Mouse (Mus musculus) forebrain, embryonic 12.5 days (tissue): Measurements from ENCODE around the gene Rnf121. TPM values are rescaled to one million over a fixed set of nuclear protein-coding genes. Genes with fewer than 3 reads are reported as not detected.

Experiments
- ATAC-seq: fragments of 200-750 bp; cut with Nextera tagmentation; 2 replicates; pipeline ENCODE4 v1.8.0; 2017; ENCODE audit warnings: moderate TSS enrichment; ENCODE audit not compliant: low FRiP score
- H3K27ac ChIP-seq: fragments of 300-500 bp; sonication (generic); 2 replicates; pipeline ENCODE4 v1.5.1; 2016; ENCODE audit warnings: mild to moderate bottlenecking
- H3K27me3 ChIP-seq: fragments of 300-500 bp; sonication (generic); 2 replicates; pipeline ENCODE4 v1.6.1; 2016; ENCODE audit warnings: mild to moderate bottlenecking
- H3K36me3 ChIP-seq: fragments of 300-500 bp; sonication (generic); replicated peaks from 2 replicates; pipeline ENCODE4 v1.6.1; 2016; ENCODE audit warnings: mild to moderate bottlenecking
- H3K4me1 ChIP-seq: fragments of 300-500 bp; sonication (generic); 2 replicates; pipeline ENCODE4 v1.6.1; 2016
- H3K4me2 ChIP-seq: fragments of 300-500 bp; sonication (generic); 2 replicates; pipeline ENCODE4 v1.6.1; 2016; ENCODE audit warnings: mild to moderate bottlenecking, moderate library complexity
- H3K4me3 ChIP-seq: fragments of 300-500 bp; sonication (generic); replicated peaks from 2 replicates; pipeline ENCODE4 v1.5.1; 2016; ENCODE audit warnings: mild to moderate bottlenecking
- H3K9ac ChIP-seq: fragments of 300-500 bp; sonication (generic); 2 replicates; pipeline ENCODE4 v1.6.1; 2016; ENCODE audit warnings: mild to moderate bottlenecking
- H3K9me3 ChIP-seq: fragments of 300-500 bp; sonication (generic); 2 replicates; pipeline ENCODE4 v1.6.1; 2016
- WGBS: fragments of 180-500 bp; shearing (Covaris S2); methylation state at CpG from one replicate; pipeline ENCODE4 v1.1.7; 2016; 5-methylcytosine and 5-hydroxymethylcytosine counted together
- polyA plus RNA-seq: library from polyadenylated mRNA; unstranded; fragments of >200 nt; fragmentation: Nextera tagmentation; extraction: Ambion mirVana; gene quantifications from 2 replicates; pipeline ENCODE4 v1.2.1, GENCODE M21; 2016

Rnf121 gene
- polyA plus RNA-seq, 1 experiment from 2014 or later, result 33.3 TPM

DNA sequence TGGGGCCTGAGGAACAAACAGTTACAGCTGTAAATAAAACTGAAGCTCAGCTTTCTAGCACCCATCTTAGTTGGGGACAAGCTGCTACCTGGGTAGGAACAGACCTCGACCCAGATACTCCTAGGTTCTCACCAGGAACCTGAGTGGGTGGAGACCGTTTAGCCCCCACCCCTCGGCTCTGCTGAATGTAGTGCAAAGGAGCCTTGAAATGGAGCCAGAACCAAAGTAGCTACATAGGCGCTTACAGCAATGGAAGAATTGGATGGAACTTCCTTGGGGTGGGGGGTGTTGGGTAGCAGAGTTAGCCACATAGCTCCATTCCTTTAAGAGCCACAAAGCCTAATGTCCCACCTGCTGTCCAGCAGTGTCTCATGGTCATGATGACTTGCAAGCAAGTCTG, 48.3 kb downstream of the Rnf121 start:
- Histone ChIP-seq H3K4me1 (no peaks in the 10 kb centered on the region), H3K4me2 (no peak overlapping the region), H3K36me3 (peaks cover 94% of the 10 kb centered on the region), H3K9ac (no peak overlapping the region), H3K27me3 (no peaks in the 10 kb centered on the region), H3K9me3 (no peaks in the 10 kb centered on the region), H3K27ac (no peak overlapping the region), H3K4me3 (no peak overlapping the region)
- ATAC-seq, result no peak
- WGBS, result 91% methylated on average over 4 of the region's 4 CpGs

DNA sequence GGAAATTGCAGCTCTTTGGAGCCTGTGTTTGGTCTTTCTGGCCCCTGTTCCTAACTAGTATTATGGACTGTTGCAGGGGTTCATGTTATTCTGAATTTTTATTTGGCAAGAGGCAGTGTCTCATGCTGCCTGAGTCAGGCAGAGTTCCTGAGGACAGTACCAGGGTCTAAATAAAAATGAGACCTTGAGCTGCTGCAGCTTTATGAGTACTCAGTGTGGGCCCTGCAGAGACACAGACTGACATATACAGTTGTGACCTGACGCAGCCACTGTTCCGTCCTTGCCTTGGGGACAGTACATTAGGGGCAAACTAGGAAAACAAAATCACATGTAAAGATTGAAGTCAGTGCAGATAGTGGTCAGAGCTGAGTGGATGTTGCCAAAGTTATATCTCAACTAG, 50.3 kb downstream of the Rnf121 start:
- Histone ChIP-seq H3K4me1 (no peaks in the 10 kb centered on the region), H3K4me3 (no peak overlapping the region), H3K27ac (no peak overlapping the region), H3K4me2 (no peak overlapping the region), H3K27me3 (no peaks in the 10 kb centered on the region), H3K9me3 (no peaks in the 10 kb centered on the region), H3K9ac (no peak overlapping the region), H3K36me3 (peaks cover 99% of the 10 kb centered on the region)
- no peak for ATAC-seq
- 91% methylated on average over 2 of the region's 2 CpGs for WGBS

DNA sequence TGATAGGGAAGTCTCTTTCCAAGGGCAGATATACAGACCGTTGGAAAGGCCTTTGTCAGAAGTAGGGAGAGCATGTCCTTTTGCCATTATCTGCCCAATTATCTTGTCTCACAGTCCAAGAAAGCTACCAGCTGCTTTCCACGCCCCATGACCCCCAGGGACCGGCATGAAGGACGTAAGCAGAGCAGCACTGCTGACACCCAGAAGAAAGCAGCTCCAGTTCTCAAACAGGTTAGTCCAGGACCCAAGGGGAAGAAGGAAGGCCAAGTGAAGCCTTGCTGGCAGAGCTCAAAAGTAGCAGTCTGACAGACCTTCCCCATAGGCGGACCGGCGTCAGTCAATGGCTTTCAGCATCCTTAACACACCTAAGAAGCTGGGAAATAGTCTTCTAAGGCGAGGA, 51.9 kb downstream of the Rnf121 start:
- peaks cover 99% of the 10 kb centered on the region for H3K36me3 ChIP-seq
- WGBS, result 92% methylated on average over 8 of the region's 8 CpGs

DNA sequence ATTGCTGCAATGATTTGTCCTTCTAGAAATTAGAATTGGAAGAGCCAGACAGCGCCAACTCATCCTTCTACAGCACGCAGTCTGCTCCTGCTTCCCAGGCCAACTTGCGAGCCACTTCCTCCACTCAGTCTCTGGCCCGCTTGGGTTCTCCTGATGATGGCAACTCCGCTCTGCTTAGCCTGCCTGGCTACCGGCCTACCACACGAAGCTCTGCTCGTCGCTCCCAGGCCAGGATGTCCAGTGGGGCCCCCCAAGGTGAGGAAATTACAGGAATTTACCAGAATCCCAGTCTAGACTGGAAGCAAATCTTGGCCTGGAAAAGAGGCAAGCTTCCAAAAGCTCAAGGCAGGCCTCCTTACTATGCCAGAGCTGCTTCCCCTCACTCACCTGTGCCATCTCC, 53.4 kb downstream of the Rnf121 start:
- ATAC-seq, result no peak
- Histone ChIP-seq H3K4me1 (no peaks in the 10 kb centered on the region), H3K9me3 (no peaks in the 10 kb centered on the region), H3K27ac (no peak overlapping the region), H3K36me3 (peaks cover 95% of the 10 kb centered on the region), H3K9ac (no peak overlapping the region), H3K27me3 (no peaks in the 10 kb centered on the region), H3K4me2 (no peak overlapping the region), H3K4me3 (no peak overlapping the region)
- WGBS, result 94% methylated on average over 9 of the region's 9 CpGs

More for the DNA sequence above, 51.9 kb downstream of the Rnf121 start:
- Histone ChIP-seq H3K9me3 (no peaks in the 10 kb centered on the region), H3K4me2 (no peak overlapping the region), H3K4me1 (no peaks in the 10 kb centered on the region), H3K9ac (no peak overlapping the region), H3K27me3 (no peaks in the 10 kb centered on the region), H3K4me3 (no peak overlapping the region), H3K27ac (no peak overlapping the region)
- no peak for ATAC-seq

DNA sequence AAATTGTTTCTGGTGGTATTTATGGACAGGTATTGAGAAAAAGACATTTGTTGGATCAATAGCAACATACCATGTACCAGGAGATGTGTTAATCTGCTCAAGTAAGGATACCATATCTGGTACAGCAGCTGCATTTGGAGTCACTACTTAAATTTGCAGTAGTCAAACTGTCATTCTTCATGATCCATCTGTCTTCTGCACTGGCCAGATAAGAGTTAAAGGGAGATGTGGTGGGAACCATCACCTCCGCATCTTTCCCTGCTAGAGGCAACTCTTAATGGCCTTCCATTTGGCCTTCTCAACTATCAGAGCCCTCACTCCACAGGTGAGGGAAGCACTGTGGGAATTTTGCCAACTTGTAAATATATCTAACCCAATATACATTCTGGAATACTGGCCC, 58.7 kb downstream of the Rnf121 start:
- no peak overlapping the region for H3K4me2 ChIP-seq
- H3K27ac ChIP-seq, result no peak overlapping the region
- no peaks in the 10 kb centered on the region for H3K4me1 ChIP-seq
- no peaks in the 10 kb centered on the region for H3K9me3 ChIP-seq
- peaks cover 92% of the 10 kb centered on the region for H3K36me3 ChIP-seq
- H3K4me3 ChIP-seq, result no peak overlapping the region
- no peak for ATAC-seq
- no peak overlapping the region for H3K9ac ChIP-seq
- H3K27me3 ChIP-seq, result no peaks in the 10 kb centered on the region
- 91% methylated on average over 1 of the region's 1 CpGs for WGBS

DNA sequence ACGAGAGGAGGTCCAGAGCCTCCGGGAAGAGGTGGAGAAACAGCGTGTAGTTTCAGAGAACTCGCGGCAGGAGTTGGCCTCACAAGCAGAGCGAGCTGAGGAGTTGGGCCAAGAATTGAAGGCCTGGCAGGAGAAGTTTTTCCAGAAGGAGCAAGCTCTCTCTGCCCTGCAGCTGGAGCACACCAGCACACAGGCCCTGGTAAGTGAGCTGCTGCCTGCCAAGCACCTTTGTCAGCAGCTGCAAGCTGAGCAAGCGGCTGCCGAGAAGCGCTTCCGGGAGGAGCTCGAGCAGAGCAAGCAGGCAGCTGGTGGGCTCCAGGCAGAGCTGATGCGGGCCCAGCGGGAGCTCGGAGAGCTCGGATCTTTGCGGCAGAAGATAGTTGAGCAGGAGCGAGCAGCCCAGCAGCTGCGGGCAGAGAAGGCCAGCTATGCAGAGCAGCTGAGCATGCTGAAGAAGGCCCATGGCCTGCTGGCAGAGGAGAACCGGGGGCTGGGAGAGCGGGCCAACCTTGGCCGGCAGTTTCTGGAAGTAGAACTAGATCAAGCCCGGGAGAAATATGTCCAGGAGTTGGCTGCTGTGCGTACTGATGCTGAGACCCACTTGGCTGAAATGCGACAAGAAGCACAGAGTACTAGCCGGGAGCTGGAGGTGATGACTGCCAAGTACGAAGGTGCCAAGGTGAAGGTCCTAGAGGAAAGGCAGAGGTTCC, 64.2 kb downstream of the Rnf121 start:
- Histone ChIP-seq H3K36me3 (peaks cover 94% of the 10 kb centered on the region), H3K9ac (no peak overlapping the region), H3K27ac (no peak overlapping the region), H3K4me1 (no peaks in the 10 kb centered on the region), H3K27me3 (no peaks in the 10 kb centered on the region), H3K4me3 (no peak overlapping the region), H3K9me3 (no peaks in the 10 kb centered on the region), H3K4me2 (no peak overlapping the region)
- ATAC-seq, result no peak
- 91% methylated on average over 26 of the region's 26 CpGs for WGBS

DNA sequence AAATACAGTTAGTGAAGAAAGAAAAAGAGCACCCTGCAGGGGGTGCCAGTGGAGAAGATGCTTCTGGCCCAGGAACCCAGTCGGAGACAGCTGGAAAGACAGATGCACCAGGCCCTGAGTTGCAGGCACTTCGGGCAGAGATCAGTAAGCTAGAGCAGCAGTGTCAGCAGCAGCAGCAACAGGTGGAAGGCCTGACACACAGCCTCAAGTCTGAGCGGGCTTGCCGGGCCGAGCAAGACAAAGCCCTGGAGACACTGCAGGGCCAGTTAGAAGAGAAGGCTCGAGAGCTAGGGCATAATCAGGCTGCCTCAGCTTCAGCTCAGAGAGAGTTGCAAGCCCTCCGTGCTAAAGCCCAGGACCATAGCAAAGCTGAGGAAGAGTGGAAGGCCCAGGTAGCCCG, 65.0 kb downstream of the Rnf121 start:
- peaks cover 94% of the 10 kb centered on the region for H3K36me3 ChIP-seq
- WGBS, result 91% methylated on average over 8 of the region's 8 CpGs
- no peak for ATAC-seq
- H3K9me3 ChIP-seq, result no peaks in the 10 kb centered on the region
- H3K9ac ChIP-seq, result no peak overlapping the region
- no peak overlapping the region for H3K27ac ChIP-seq
- H3K4me1 ChIP-seq, result no peaks in the 10 kb centered on the region
- H3K4me3 ChIP-seq, result no peak overlapping the region
- H3K4me2 ChIP-seq, result no peak overlapping the region
- H3K27me3 ChIP-seq, result no peaks in the 10 kb centered on the region

DNA sequence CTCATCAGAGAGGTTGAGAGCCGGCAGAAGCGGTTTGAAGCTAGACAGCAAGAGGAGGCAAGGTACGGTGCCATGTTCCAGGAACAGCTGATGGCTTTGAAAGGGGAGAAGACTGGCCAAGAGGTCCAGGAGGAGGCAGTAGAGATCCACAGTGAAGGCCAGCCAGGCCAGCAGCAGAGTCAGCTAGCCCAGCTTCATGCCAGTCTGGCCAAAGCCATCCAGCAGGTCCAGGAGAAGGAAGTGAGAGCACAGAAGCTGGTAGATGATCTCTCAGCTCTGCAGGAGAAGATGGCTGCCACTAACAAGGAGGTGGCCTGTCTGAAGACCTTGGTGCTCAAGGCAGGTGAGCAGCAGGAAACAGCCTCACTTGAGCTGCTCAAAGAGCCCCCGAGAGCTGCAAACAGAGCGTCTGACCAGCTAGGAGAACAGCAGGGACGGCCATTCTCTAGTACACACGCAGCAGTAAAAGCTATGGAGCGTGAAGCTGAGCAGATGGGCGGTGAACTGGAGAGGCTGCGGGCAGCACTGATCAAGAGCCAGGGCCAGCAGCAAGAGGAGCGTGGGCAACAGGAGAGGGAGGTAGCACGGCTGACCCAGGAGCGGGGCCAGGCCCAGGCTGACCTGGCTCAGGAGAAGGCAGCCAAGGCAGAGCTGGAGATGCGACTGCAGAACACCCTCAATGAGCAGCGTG, 65.7 kb downstream of the Rnf121 start:
- no peak overlapping the region for H3K27ac ChIP-seq
- H3K27me3 ChIP-seq, result no peaks in the 10 kb centered on the region
- 94% methylated on average over 15 of the region's 15 CpGs for WGBS
- peaks cover 94% of the 10 kb centered on the region for H3K36me3 ChIP-seq
- no peak overlapping the region for H3K4me2 ChIP-seq
- no peaks in the 10 kb centered on the region for H3K9me3 ChIP-seq
- no peaks in the 10 kb centered on the region for H3K4me1 ChIP-seq
- no peak overlapping the region for H3K9ac ChIP-seq
- ATAC-seq, result no peak
- H3K4me3 ChIP-seq, result no peak overlapping the region

DNA sequence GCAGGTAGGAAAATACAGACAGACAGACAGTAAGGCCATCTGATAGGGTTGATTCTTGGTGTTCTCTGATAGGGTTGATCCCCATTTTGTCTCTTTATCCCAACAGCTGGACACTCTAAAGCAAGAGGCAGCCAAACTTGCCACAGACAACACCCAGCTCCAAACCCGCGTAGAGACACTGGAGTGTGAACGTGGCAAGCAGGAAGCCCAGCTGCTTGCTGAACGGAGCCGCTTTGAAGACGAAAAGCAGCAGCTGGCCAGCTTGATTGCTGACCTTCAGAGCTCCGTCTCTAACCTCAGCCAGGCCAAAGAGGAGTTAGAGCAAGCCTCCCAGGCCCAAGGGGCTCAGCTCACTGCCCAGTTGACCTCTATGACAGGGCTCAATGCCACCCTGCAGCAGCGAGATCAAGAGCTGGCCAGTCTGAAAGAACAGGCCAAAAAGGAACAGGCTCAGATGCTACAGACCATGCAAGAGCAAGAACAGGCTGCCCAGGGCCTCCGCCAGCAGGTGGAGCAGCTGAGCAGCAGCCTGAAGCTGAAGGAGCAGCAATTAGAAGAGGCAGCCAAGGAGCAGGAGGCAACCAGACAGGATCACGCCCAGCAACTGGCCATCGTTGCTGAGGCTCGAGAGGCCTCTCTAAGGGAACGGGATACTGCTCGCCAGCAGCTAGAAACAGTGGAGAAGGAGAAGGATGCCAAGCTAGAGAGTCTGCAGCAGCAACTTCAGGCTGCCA, 66.9 kb downstream of the Rnf121 start:
- no peak overlapping the region for H3K27ac ChIP-seq
- H3K4me3 ChIP-seq, result no peak overlapping the region
- no peaks in the 10 kb centered on the region for H3K4me1 ChIP-seq
- WGBS, result 78% methylated on average over 14 of the region's 14 CpGs
- no peaks in the 10 kb centered on the region for H3K9me3 ChIP-seq
- no peak overlapping the region for H3K9ac ChIP-seq
- no peaks in the 10 kb centered on the region for H3K27me3 ChIP-seq
- H3K36me3 ChIP-seq, result peaks cover 95% of the 10 kb centered on the region
- ATAC-seq, result peak; percentile 49; the same call in 1 of the 2 replicates
- H3K4me2 ChIP-seq, result no peak overlapping the region

DNA sequence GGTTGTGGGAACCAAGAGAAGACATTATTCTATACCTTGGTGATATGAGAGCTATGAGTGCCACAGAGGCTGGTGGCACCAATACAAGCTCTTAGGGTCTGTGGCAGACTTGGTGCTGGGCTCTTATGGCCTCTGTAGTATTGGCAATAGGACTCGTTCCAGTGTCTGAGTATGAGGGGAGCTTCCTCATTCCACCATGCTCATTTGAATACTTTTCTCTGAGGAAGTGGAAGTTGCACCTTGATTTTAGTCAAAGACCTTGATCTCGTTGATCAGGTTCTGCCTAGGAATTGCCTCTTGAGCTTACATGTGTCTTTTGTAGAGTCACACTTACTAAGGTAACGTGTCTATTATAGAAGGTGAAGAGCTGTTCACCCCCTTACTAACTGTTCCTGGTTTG, 71.0 kb downstream of the Rnf121 start:
- Histone ChIP-seq H3K27me3 (no peaks in the 10 kb centered on the region), H3K36me3 (peaks cover 93% of the 10 kb centered on the region), H3K9ac (no peak overlapping the region), H3K27ac (no peak overlapping the region), H3K4me3 (no peak overlapping the region), H3K4me2 (no peak overlapping the region), H3K9me3 (no peaks in the 10 kb centered on the region), H3K4me1 (no peaks in the 10 kb centered on the region)
- no peak for ATAC-seq
- WGBS, result 88% methylated on average over 3 of the region's 3 CpGs

DNA sequence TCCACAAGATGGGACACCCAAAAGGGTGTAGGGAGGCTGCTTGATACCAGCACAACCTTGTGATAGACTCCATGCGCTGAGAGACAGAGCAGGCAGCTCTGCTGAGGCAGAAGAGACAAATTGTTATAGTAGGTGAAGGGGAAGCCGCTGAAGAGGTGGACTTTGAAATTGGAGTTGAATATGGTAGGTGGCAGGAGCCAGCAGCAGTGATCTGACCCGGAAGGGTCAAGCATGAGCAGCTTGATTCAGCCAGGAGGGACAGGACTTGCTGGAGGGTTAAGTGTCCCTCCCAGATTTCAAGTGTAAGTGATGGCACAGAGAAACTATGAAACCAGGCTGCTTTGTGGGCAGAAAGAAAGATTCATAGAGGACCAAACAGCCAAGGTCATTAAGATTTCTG, 80.2 kb downstream of the Rnf121 start:
- Histone ChIP-seq H3K4me2 (no peak overlapping the region), H3K36me3 (peaks cover 64% of the 10 kb centered on the region), H3K9ac (no peak overlapping the region), H3K27me3 (no peaks in the 10 kb centered on the region), H3K27ac (no peak overlapping the region), H3K9me3 (no peaks in the 10 kb centered on the region), H3K4me1 (no peaks in the 10 kb centered on the region), H3K4me3 (no peak overlapping the region)
- 93% methylated on average over 3 of the region's 3 CpGs for WGBS
- no peak for ATAC-seq

DNA sequence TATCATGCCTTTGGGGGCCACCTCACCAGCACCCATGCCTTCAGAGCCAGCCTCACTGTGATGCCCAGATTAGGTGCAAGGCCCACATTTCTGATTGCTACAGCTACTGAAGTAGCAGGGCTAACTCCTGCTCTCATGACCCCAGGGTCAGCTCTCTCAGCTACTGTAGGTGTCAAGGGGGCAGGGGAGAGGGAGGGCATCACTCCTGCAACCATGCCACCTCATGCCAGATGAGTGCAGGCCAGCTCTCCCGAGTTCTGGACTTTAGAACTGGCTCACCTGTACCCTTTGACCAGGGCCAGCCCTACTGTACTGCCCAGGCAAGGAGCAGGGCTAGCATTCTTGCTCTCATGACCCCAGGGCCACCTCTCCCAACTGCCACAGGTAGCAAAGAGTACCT, 82.5 kb downstream of the Rnf121 start:
- Histone ChIP-seq H3K9me3 (no peaks in the 10 kb centered on the region), H3K27ac (no peak overlapping the region), H3K27me3 (no peaks in the 10 kb centered on the region), H3K4me3 (no peak overlapping the region), H3K36me3 (peaks cover 50% of the 10 kb centered on the region), H3K4me2 (no peak overlapping the region), H3K9ac (no peak overlapping the region), H3K4me1 (no peaks in the 10 kb centered on the region)
- 69% methylated on average over 1 of the region's 1 CpGs for WGBS
- ATAC-seq, result no peak
